Mouse (Mus musculus) stomach, embryonic 14.5 days (tissue): ENCODE measurements at regions not wholly inside any gene's neighbourhood (a gene's known extent, or its start where the extent isn't known, plus 50 kb on each side); places are given as distances from the start of the nearest gene placed in this dataset.

Experiments used
- ATAC-seq: fragments of 200-750 bp; cut with Nextera tagmentation; 2 replicates; pipeline ENCODE4 v1.8.0; 2017; ENCODE audit warnings: low read depth, moderate TSS enrichment; ENCODE audit not compliant: insufficient number of reproducible peaks, insufficient read depth, low FRiP score
- H3K27ac ChIP-seq: fragments of 300-500 bp; sonication (generic); 2 replicates; pipeline ENCODE4 v1.5.1; 2014; ENCODE audit warnings: mild to moderate bottlenecking, low read length, moderate library complexity, mixed read lengths
- H3K27me3 ChIP-seq: fragments of 300-500 bp; sonication (generic); 2 replicates; pipeline ENCODE4 v1.6.1; 2014; ENCODE audit warnings: low read length, control low read depth, mixed read lengths; ENCODE audit not compliant: control insufficient read depth, insufficient read depth
- H3K36me3 ChIP-seq: fragments of 300-500 bp; sonication (generic); 2 replicates; pipeline ENCODE4 v1.6.1; 2014; ENCODE audit warnings: mild to moderate bottlenecking, control low read depth, low read length, moderate library complexity, mixed read lengths; ENCODE audit not compliant: control insufficient read depth, insufficient read depth
- H3K4me1 ChIP-seq: fragments of 300-500 bp; sonication (generic); 2 replicates; pipeline ENCODE4 v1.6.1; 2014; ENCODE audit warnings: low read length, control low read depth, mixed read lengths; ENCODE audit not compliant: control insufficient read depth, insufficient read depth
- H3K4me2 ChIP-seq: fragments of 300-500 bp; sonication (generic); replicated peaks from 2 replicates; pipeline ENCODE4 v1.6.1; 2014; ENCODE audit warnings: low read depth, low read length, control low read depth
- H3K4me3 ChIP-seq: fragments of 300-500 bp; sonication (generic); 2 replicates; pipeline ENCODE4 v1.5.1; 2014; ENCODE audit warnings: low read depth, low read length, control low read depth
- H3K9ac ChIP-seq: fragments of 300-500 bp; sonication (generic); replicated peaks from 2 replicates; pipeline ENCODE4 v1.6.1; 2014; ENCODE audit warnings: low read depth, mild to moderate bottlenecking, control low read depth, low read length, moderate library complexity, mixed read lengths
- H3K9me3 ChIP-seq: fragments of 300-500 bp; sonication (generic); 2 replicates; pipeline ENCODE4 v1.6.1; 2016; ENCODE audit warnings: low read depth, low read length, control low read depth; ENCODE audit not compliant: control insufficient read depth
- WGBS: fragments of 180-500 bp; shearing (Covaris S2); extraction: QIAGEN DNeasy Blood & Tissue Kit; methylation state at CpG from one replicate; pipeline ENCODE4 v1.1.7; 2014; 5-methylcytosine and 5-hydroxymethylcytosine counted together

GRCm38 (mm10) chr1:21132340-21132739 lies 53.3 kb upstream of the Tram2 start:
- Histone ChIP-seq H3K9me3 (peaks cover 3% of the 10 kb centered on the region; the same call in 1 of the 2 replicates), H3K4me1 (no peaks in the 10 kb centered on the region), H3K27me3 (no peaks in the 10 kb centered on the region), H3K4me2 (no peak overlapping the region), H3K36me3 (no peaks in the 10 kb centered on the region), H3K27ac (no peak overlapping the region), H3K4me3 (no peak overlapping the region), H3K9ac (no peak overlapping the region)
- ATAC-seq = 0 out of 2 replicates have a peak, but pooled peaks have one; percentile 37
- 69% methylated on average over 2 of the region's 2 CpGs for WGBS

GRCm38 (mm10) chr1:21146961-21147360 lies 67.9 kb upstream of the Tram2 start:
- no peaks in the 10 kb centered on the region for H3K4me1 ChIP-seq

GRCm38 (mm10) chr1:21161742-21162141 lies 56.6 kb upstream of the Tmem14a start:
- 0 out of 2 replicates have a peak, but pooled peaks have one; percentile 15 for ATAC-seq

More at GRCm38 (mm10) chr1:21146961-21147360, 67.9 kb upstream of the Tram2 start:
- Histone ChIP-seq H3K27me3 (no peaks in the 10 kb centered on the region), H3K36me3 (no peaks in the 10 kb centered on the region), H3K9ac (no peak overlapping the region), H3K27ac (no peak overlapping the region), H3K4me2 (no peak overlapping the region), H3K4me3 (no peak overlapping the region), H3K9me3 (no peaks in the 10 kb centered on the region)
- whole genome bisulfite sequencing = 64% methylated on average over 4 of the region's 4 CpGs
- no peak for ATAC-seq

GRCm38 (mm10) chr1:21166287-21166733 lies 52.1 kb upstream of the Tmem14a start:
- no peak overlapping the region for H3K9ac ChIP-seq

More at GRCm38 (mm10) chr1:21161742-21162141, 56.6 kb upstream of the Tmem14a start:
- Histone ChIP-seq H3K27me3 (no peaks in the 10 kb centered on the region), H3K36me3 (no peaks in the 10 kb centered on the region), H3K9ac (no peak overlapping the region), H3K27ac (no peak overlapping the region), H3K4me1 (no peaks in the 10 kb centered on the region), H3K9me3 (no peaks in the 10 kb centered on the region), H3K4me3 (no peak overlapping the region), H3K4me2 (no peak overlapping the region)
- 14% methylated on average over 5 of the region's 5 CpGs for WGBS

GRCm38 (mm10) chr1:21166762-21167161 lies 51.6 kb upstream of the Tmem14a start:
- Histone ChIP-seq H3K9ac (no peak overlapping the region), H3K36me3 (no peaks in the 10 kb centered on the region), H3K9me3 (no peaks in the 10 kb centered on the region), H3K27ac (no peak overlapping the region), H3K4me2 (peak overlapping the region; percentile 55), H3K4me1 (no peaks in the 10 kb centered on the region), H3K4me3 (peak overlapping the region; percentile 25), H3K27me3 (no peaks in the 10 kb centered on the region)
- peak; percentile 47 for ATAC-seq
- WGBS = 46% methylated on average over 4 of the region's 4 CpGs

More at GRCm38 (mm10) chr1:21166287-21166733, 52.1 kb upstream of the Tmem14a start:
- Histone ChIP-seq H3K9me3 (no peaks in the 10 kb centered on the region), H3K4me2 (peak overlapping the region; percentile 55), H3K4me1 (no peaks in the 10 kb centered on the region), H3K27ac (no peak overlapping the region), H3K27me3 (no peaks in the 10 kb centered on the region), H3K36me3 (no peaks in the 10 kb centered on the region), H3K4me3 (peak overlapping the region; percentile 25)
- 0% methylated on average over 15 of the region's 15 CpGs for WGBS
- ATAC-seq = peak; percentile 92
